Mouse (Mus musculus) intestine, embryonic 14.5 days (tissue): Measurements from ENCODE around the gene Qrich1. TPM values are rescaled to one million over a fixed set of nuclear protein-coding genes. Genes with fewer than 3 reads are reported as not detected.

Experiments
- ATAC-seq: fragments of 200-750 bp; cut with Nextera tagmentation; replicated peaks from 2 replicates; pipeline ENCODE4 v1.8.0; 2017; ENCODE audit warnings: low read depth, moderate number of reproducible peaks, moderate TSS enrichment, moderate library complexity; ENCODE audit not compliant: low FRiP score, low TSS enrichment
- DNase-seq: peaks from one replicate; pipeline ENCODE4 v3.0.0-alpha.2; 2018; ENCODE audit warnings: low spot score
- H3K27ac ChIP-seq: fragments of 300-500 bp; sonication (generic); 2 replicates; pipeline ENCODE4 v1.5.1; 2014; ENCODE audit warnings: low read depth, mild to moderate bottlenecking, control low read depth
- H3K27me3 ChIP-seq: fragments of 300-500 bp; sonication (generic); replicated peaks from 2 replicates; pipeline ENCODE4 v1.6.1; 2014; ENCODE audit warnings: low read length, control low read depth; ENCODE audit not compliant: control insufficient read depth, insufficient read depth
- H3K36me3 ChIP-seq: fragments of 300-500 bp; sonication (generic); 2 replicates; pipeline ENCODE4 v1.6.1; 2014; ENCODE audit warnings: low read length, control low read depth; ENCODE audit not compliant: control insufficient read depth, insufficient read depth
- H3K4me1 ChIP-seq: fragments of 300-500 bp; sonication (generic); replicated peaks from 2 replicates; pipeline ENCODE4 v1.6.1; 2014; ENCODE audit warnings: low read length, control low read depth, mixed read lengths; ENCODE audit not compliant: control insufficient read depth, insufficient read depth
- H3K4me2 ChIP-seq: fragments of 300-500 bp; sonication (generic); 2 replicates; pipeline ENCODE4 v1.6.1; 2014; ENCODE audit warnings: low read length
- H3K4me3 ChIP-seq: fragments of 300-500 bp; sonication (generic); 2 replicates; pipeline ENCODE4 v1.5.1; 2014; ENCODE audit warnings: low read depth, low read length, control low read depth, mixed read lengths
- H3K9ac ChIP-seq: fragments of 300-500 bp; sonication (generic); 2 replicates; pipeline ENCODE4 v1.6.1; 2014; ENCODE audit warnings: mild to moderate bottlenecking, low read length
- H3K9me3 ChIP-seq: fragments of 300-500 bp; sonication (generic); 2 replicates; pipeline ENCODE4 v1.6.1; 2016; ENCODE audit warnings: low read length, control low read depth; ENCODE audit not compliant: control insufficient read depth
- WGBS: fragments of 180-500 bp; shearing (Covaris S2); extraction: QIAGEN DNeasy Blood & Tissue Kit; methylation state at CpG from one replicate; pipeline ENCODE4 v1.1.7; 2014; 5-methylcytosine and 5-hydroxymethylcytosine counted together
- polyA plus RNA-seq: library from polyadenylated mRNA; unstranded; fragments of >200 nt; fragmentation: Nextera tagmentation; extraction: Ambion mirVana; gene quantifications from 2 replicates; pipeline ENCODE4 v1.2.1, GENCODE M21; 2014

Qrich1 gene
- 122 and 133 TPM in 2 replicates for polyA plus RNA-seq

- H3K36me3 ChIP-seq = peaks cover 55% of the 10 kb centered on the region
Observed at GRCm38 (mm10) chr9:108516380-108517251, at the start of gene Qrich1. Gene Qrich1 (plus strand): TSS chr9:108516806.

GRCm38 (mm10) chr9:108469430-108469829 is 47.2 kb upstream of the Qrich1 start:
- H3K4me3 ChIP-seq = no peak overlapping the region
- ATAC-seq (no peak), DNase-seq (no peak)
- 62% methylated on average over 5 of the region's 5 CpGs for WGBS
- no peaks in the 10 kb centered on the region for H3K9me3 ChIP-seq
- H3K4me2 ChIP-seq = no peak overlapping the region
- no peaks in the 10 kb centered on the region for H3K4me1 ChIP-seq
- H3K36me3 ChIP-seq = peaks cover 27% of the 10 kb centered on the region
- no peaks in the 10 kb centered on the region for H3K27me3 ChIP-seq
- H3K27ac ChIP-seq = no peak overlapping the region
- H3K9ac ChIP-seq = no peak overlapping the region

More at GRCm38 (mm10) chr9:108516380-108517251, at the start of gene Qrich1:
- Histone ChIP-seq H3K9me3 (no peaks in the 10 kb centered on the region), H3K27ac (peak within 1 kb of the TSS; percentile 99), H3K27me3 (no peaks in the 10 kb centered on the region), H3K4me2 (peak within 1 kb of the TSS; percentile 74), H3K4me1 (peaks cover 10% of the 10 kb centered on the region; the same call in 1 of the 2 replicates), H3K9ac (peak within 1 kb of the TSS; percentile 99), H3K4me3 (peak within 1 kb of the TSS; percentile 98)
- ATAC-seq (peak; percentile 98), DNase-seq (peak; percentile 95)
- under 1% methylated on average over 55 of the region's 55 CpGs for WGBS

GRCm38 (mm10) chr9:108469845-108470244 is 46.8 kb upstream of the Qrich1 start:
- Histone ChIP-seq H3K9ac (no peak overlapping the region), H3K36me3 (peaks cover 23% of the 10 kb centered on the region), H3K27me3 (no peaks in the 10 kb centered on the region), H3K9me3 (no peaks in the 10 kb centered on the region), H3K4me3 (no peak overlapping the region), H3K27ac (no peak overlapping the region), H3K4me2 (no peak overlapping the region), H3K4me1 (no peaks in the 10 kb centered on the region)
- no peak for DNase-seq
- ATAC-seq = no peak
- WGBS = 52% methylated on average over 4 of the region's 4 CpGs

GRCm38 (mm10) chr9:108474528-108474927 is 42.1 kb upstream of the Qrich1 start:
- ATAC-seq = no peak
- Histone ChIP-seq H3K36me3 (no peaks in the 10 kb centered on the region), H3K27me3 (no peaks in the 10 kb centered on the region), H3K4me2 (no peak overlapping the region), H3K27ac (no peak overlapping the region), H3K4me3 (no peak overlapping the region), H3K9ac (no peak overlapping the region), H3K9me3 (no peaks in the 10 kb centered on the region), H3K4me1 (peaks cover 6% of the 10 kb centered on the region)
- WGBS = 78% methylated on average over 1 of the region's 1 CpGs
- DNase-seq = no peak

DNA sequence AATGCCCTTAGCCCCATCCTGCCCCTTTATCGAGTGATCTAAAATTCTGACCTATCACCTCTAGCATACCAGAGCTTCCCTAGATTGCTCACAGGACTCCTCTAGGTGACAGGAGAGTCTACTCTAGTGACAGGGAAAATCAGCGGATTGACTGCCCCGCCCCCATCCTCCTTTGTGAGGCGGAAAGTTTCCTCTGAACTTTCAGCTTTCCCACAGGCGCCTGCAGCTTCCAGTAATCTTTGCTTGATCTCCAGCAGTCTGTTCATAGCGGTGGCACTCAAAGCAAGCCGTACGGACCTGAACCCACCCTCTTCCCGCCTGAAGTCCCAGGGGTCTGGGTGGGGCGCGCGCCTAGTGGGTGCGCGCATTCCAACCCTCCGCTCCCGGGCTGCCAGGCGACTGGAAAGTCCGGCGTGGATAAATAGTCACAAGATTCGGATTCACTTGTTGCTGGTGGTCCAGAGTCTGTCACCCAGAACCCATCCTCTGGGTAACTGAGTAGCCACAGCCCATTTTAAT is 37.9 kb upstream of the Qrich1 start:
- Histone ChIP-seq H3K4me2 (peak overlapping the region; percentile 91), H3K27ac (peak overlapping the region; percentile 87), H3K4me1 (peaks cover 17% of the 10 kb centered on the region), H3K4me3 (peak overlapping the region; percentile 46), H3K36me3 (peaks cover 22% of the 10 kb centered on the region), H3K9ac (peak overlapping the region; percentile 56), H3K27me3 (no peaks in the 10 kb centered on the region), H3K9me3 (no peaks in the 10 kb centered on the region)
- DNase-seq = peak; percentile 92
- WGBS = 1% methylated on average over 20 of the region's 20 CpGs
- ATAC-seq = peak; percentile 79

DNA sequence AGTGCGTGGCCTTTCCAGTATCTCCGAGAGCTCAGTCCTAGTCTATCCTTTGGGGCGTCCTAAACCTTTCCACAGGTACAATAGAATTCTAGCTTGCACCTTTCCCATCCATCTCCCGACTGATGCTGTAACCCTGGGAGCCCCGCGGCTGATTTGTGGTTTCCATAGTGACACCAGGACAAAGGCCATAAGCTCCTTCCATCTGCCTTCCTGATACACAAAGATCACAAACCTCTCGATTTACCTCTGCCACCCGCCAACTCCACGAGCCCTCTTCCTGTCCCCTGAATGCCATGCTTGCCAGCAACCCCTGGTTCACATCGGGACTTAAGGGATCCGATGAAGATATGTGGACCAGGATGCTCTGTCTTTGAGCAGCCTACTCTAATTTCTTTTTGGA is 37.4 kb upstream of the Qrich1 start:
- DNase-seq (peak; percentile 80), ATAC-seq (0 out of 2 replicates have a peak, but pooled peaks have one; percentile 14)
- peaks cover 17% of the 10 kb centered on the region for H3K4me1 ChIP-seq
- H3K9me3 ChIP-seq = no peaks in the 10 kb centered on the region
- 38% methylated on average over 11 of the region's 11 CpGs for WGBS
- no peaks in the 10 kb centered on the region for H3K27me3 ChIP-seq
- H3K4me3 ChIP-seq = peak overlapping the region; percentile 46
- H3K4me2 ChIP-seq = peak overlapping the region; percentile 91
- H3K27ac ChIP-seq = peak overlapping the region; percentile 87; the same call in 1 of the 2 replicates
- H3K36me3 ChIP-seq = peaks cover 28% of the 10 kb centered on the region
- H3K9ac ChIP-seq = no peak overlapping the region

GRCm38 (mm10) chr9:108479721-108480351 is 36.8 kb upstream of the Qrich1 start, which contains the start of gene Lamb2:
Gene Lamb2 (plus strand): TSS chr9:108479736.
- Histone ChIP-seq H3K36me3 (peaks cover 32% of the 10 kb centered on the region), H3K9me3 (no peaks in the 10 kb centered on the region), H3K27me3 (no peaks in the 10 kb centered on the region), H3K9ac (peak within 1 kb of the TSS; percentile 73), H3K27ac (peak within 1 kb of the TSS; percentile 87), H3K4me3 (peak within 1 kb of the TSS; percentile 68), H3K4me2 (peak within 1 kb of the TSS; percentile 91), H3K4me1 (peaks cover 17% of the 10 kb centered on the region)
- ATAC-seq (peak; percentile 49), DNase-seq (peak; percentile 84)
- 8% methylated on average over 10 of the region's 10 CpGs for WGBS

DNA sequence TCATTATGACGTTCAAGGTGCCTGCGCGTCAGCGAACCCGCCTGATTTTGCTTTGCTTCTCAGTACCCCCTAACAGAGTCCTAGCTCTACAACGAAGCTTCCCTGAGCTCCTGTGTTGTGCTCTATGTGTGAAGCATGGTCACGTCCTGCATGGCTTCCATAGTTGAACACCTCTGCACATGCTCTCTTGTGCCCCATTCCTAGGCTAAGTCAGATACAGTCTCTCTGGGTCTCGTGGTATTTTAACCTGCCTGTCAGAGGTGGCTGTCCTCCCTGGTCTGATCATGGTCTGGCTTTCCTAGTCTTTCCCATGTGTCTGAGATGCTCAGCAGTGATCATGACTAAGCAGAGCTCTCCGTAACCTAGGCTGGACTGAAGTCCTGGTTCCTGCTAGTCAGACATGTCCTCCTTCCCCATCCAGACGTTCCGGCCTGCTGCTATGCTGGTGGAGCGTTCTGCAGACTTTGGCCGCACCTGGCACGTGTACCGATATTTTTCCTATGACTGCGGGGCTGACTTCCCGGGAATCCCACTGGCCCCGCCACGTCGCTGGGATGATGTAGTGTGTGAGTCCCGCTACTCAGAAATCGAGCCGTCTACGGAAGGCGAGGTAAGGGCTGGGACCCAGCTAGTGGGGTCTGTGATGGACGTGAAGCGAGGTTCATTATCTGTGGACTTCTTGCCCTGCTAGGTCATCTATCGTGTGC is 35.6 kb upstream of the Qrich1 start:
- peak overlapping the region; percentile 91 for H3K4me2 ChIP-seq
- DNase-seq (no peak), ATAC-seq (no peak)
- no peaks in the 10 kb centered on the region for H3K9me3 ChIP-seq
- no peaks in the 10 kb centered on the region for H3K27me3 ChIP-seq
- WGBS = 90% methylated on average over 28 of the region's 28 CpGs
- H3K4me1 ChIP-seq = peaks cover 17% of the 10 kb centered on the region
- peak overlapping the region; percentile 73; the same call in 1 of the 2 replicates for H3K9ac ChIP-seq
- no peak overlapping the region for H3K4me3 ChIP-seq
- H3K36me3 ChIP-seq = peaks cover 43% of the 10 kb centered on the region
- H3K27ac ChIP-seq = no peak overlapping the region
